Mouse (Mus musculus): Measurements from ENCODE around the gene Gadd45b. TPM values are rescaled to one million over a fixed set of nuclear protein-coding genes. Genes with fewer than 3 reads are reported as not detected.

Gadd45b gene
- 5.2 and 6.2 TPM in 2 replicates for polyA plus RNA-seq (2014; fragmentation: Nextera tagmentation; extraction: Ambion mirVana)

- Histone ChIP-seq H3K27me3 (replicated peaks; ENCODE audit: control insufficient read depth, insufficient read depth, low read length) (peaks cover 42% of the 10 kb centered on the region), H3K4me3 (ENCODE audit: low read depth, low read length) (peak within 1 kb of the TSS; percentile 44), H3K9ac (ENCODE audit: low read length) (peak within 1 kb of the TSS; percentile 71), H3K27ac (ENCODE audit: low read depth, low read length) (peak within 1 kb of the TSS; percentile 60), H3K4me1 (ENCODE audit: control insufficient read depth, insufficient read depth, low read length) (peaks cover 36% of the 10 kb centered on the region), H3K4me2 (ENCODE audit: low read length) (peak within 1 kb of the TSS; percentile 84), H3K36me3 (ENCODE audit: control insufficient read depth, insufficient read depth, low read length) (no peaks in the 10 kb centered on the region), H3K9me3 (replicated peaks; ENCODE audit: control insufficient read depth, low read length) (no peaks in the 10 kb centered on the region)
- ATAC-seq (peak; percentile 94), DNase-seq (ENCODE audit: low spot score) (peak; percentile 100)
- under 1% methylated on average over 56 of the region's 56 CpGs for WGBS
Measured at GRCm38 (mm10) chr10:80929299-80930226, at the start of gene Gadd45b. Gene Gadd45b (plus strand): TSS chr10:80930073.

GRCm38 (mm10) chr10:80880131-80880641 lies 49.7 kb upstream of the Gadd45b start:
- Histone ChIP-seq H3K4me1 (ENCODE audit: control insufficient read depth, insufficient read depth, low read length) (no peaks in the 10 kb centered on the region), H3K9me3 (replicated peaks; ENCODE audit: control insufficient read depth, low read length) (no peaks in the 10 kb centered on the region), H3K4me3 (ENCODE audit: low read depth, low read length) (no peak overlapping the region), H3K36me3 (ENCODE audit: control insufficient read depth, insufficient read depth, low read length) (no peaks in the 10 kb centered on the region), H3K27ac (ENCODE audit: low read depth, low read length) (no peak overlapping the region), H3K4me2 (ENCODE audit: low read length) (no peak overlapping the region), H3K9ac (ENCODE audit: low read length) (no peak overlapping the region), H3K27me3 (replicated peaks; ENCODE audit: control insufficient read depth, insufficient read depth, low read length) (no peaks in the 10 kb centered on the region)
- DNase-seq (ENCODE audit: low spot score) (peak; percentile 69), ATAC-seq (peak; percentile 54; the same call in 1 of the 2 replicates)
- 21% methylated on average over 5 of the region's 5 CpGs for WGBS

GRCm38 (mm10) chr10:80880901-80881300 lies 49.0 kb upstream of the Gadd45b start:
- no peaks in the 10 kb centered on the region for H3K9me3 ChIP-seq (replicated peaks; ENCODE audit: control insufficient read depth, low read length)
- no peaks in the 10 kb centered on the region for H3K27me3 ChIP-seq (replicated peaks; ENCODE audit: control insufficient read depth, insufficient read depth, low read length)
- no peak overlapping the region for H3K4me3 ChIP-seq (ENCODE audit: low read depth, low read length)
- no peak for ATAC-seq
- H3K9ac ChIP-seq (ENCODE audit: low read length), result no peak overlapping the region
- WGBS, result 75% methylated on average over 2 of the region's 2 CpGs
- H3K4me2 ChIP-seq (ENCODE audit: low read length), result no peak overlapping the region
- no peaks in the 10 kb centered on the region for H3K4me1 ChIP-seq (ENCODE audit: control insufficient read depth, insufficient read depth, low read length)
- H3K36me3 ChIP-seq (ENCODE audit: control insufficient read depth, insufficient read depth, low read length), result no peaks in the 10 kb centered on the region
- DNase-seq (ENCODE audit: low spot score), result no peak
- no peak overlapping the region for H3K27ac ChIP-seq (ENCODE audit: low read depth, low read length)

DNA sequence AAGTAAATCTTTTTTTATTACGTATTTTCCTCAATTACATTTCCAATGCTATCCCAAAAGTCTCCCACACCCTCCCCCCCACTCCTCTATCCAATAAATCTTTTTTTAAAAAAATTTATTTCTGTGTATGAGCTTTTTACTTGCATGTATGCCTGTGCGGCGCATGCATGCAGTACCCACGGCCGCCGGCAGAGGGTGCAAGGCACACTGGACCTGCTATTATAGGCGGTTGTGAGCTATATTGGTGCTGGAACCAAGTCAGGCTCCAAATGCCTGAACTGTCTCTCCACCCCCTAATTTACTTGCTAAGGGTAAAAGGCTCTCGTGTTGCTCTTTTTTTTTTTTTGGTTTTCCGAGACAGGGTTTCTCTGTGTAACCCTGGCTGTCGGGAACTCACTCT lies 48.6 kb upstream of the Gadd45b start:
- 33% methylated on average over 10 of the region's 10 CpGs for WGBS
- no peak overlapping the region for H3K9ac ChIP-seq (ENCODE audit: low read length)
- DNase-seq (ENCODE audit: low spot score), result peak; percentile 58
- no peaks in the 10 kb centered on the region for H3K27me3 ChIP-seq (replicated peaks; ENCODE audit: control insufficient read depth, insufficient read depth, low read length)
- no peak overlapping the region for H3K27ac ChIP-seq (ENCODE audit: low read depth, low read length)
- no peak overlapping the region for H3K4me2 ChIP-seq (ENCODE audit: low read length)
- no peak for ATAC-seq
- no peaks in the 10 kb centered on the region for H3K9me3 ChIP-seq (replicated peaks; ENCODE audit: control insufficient read depth, low read length)
- no peak overlapping the region for H3K4me3 ChIP-seq (ENCODE audit: low read depth, low read length)
- no peaks in the 10 kb centered on the region for H3K36me3 ChIP-seq (ENCODE audit: control insufficient read depth, insufficient read depth, low read length)
- H3K4me1 ChIP-seq (ENCODE audit: control insufficient read depth, insufficient read depth, low read length), result no peaks in the 10 kb centered on the region

DNA sequence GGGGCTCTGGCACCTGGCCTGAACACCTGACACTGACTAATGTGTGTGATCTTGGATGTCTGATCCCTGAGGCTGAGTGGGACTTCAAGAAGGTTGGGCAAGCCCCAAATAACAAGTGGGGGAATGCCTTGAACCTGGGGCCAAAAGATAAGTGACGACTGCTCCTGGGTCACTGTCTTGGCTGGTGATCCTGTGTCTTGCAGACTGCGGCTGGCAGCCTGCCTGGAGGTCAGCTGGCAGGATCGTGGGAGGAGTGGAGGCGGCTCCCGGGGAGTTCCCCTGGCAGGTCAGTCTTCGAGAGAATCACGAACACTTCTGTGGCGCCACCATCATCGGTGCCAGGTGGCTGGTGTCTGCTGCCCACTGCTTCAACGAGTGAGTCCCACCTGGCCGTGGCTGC lies 42.7 kb upstream of the Gadd45b start:
- Histone ChIP-seq H3K4me1 (ENCODE audit: control insufficient read depth, insufficient read depth, low read length) (no peaks in the 10 kb centered on the region), H3K27me3 (replicated peaks; ENCODE audit: control insufficient read depth, insufficient read depth, low read length) (no peaks in the 10 kb centered on the region), H3K9me3 (replicated peaks; ENCODE audit: control insufficient read depth, low read length) (no peaks in the 10 kb centered on the region), H3K27ac (ENCODE audit: low read depth, low read length) (no peak overlapping the region), H3K4me3 (ENCODE audit: low read depth, low read length) (no peak overlapping the region), H3K4me2 (ENCODE audit: low read length) (no peak overlapping the region), H3K9ac (ENCODE audit: low read length) (no peak overlapping the region), H3K36me3 (ENCODE audit: control insufficient read depth, insufficient read depth, low read length) (no peaks in the 10 kb centered on the region)
- no peak for ATAC-seq
- DNase-seq (ENCODE audit: low spot score), result no peak
- 69% methylated on average over 11 of the region's 11 CpGs for WGBS

DNA sequence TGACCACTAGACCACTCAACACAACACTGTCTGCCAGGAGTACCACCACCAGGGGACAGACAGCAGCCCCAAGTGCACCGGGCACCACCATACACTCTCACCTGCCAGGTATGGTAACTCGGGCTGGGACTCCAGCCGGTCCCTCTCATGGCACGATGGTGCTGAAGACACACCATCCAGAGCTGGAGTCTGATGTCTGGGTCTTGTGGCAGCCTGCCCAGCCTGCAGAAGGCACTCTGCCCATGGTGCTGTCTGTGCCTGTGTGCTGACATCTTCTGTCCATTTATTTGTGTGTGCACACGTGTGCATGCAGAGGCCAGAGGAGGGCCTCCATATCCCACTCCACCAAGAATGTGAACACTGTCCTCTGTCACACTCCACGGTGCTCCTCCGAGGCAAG lies 34.8 kb upstream of the Gadd45b start:
- H3K9ac ChIP-seq (ENCODE audit: low read length), result no peak overlapping the region
- peaks cover 21% of the 10 kb centered on the region for H3K36me3 ChIP-seq (ENCODE audit: control insufficient read depth, insufficient read depth, low read length)
- DNase-seq (ENCODE audit: low spot score) (no peak), ATAC-seq (no peak)
- no peaks in the 10 kb centered on the region for H3K9me3 ChIP-seq (replicated peaks; ENCODE audit: control insufficient read depth, low read length)
- no peaks in the 10 kb centered on the region for H3K27me3 ChIP-seq (replicated peaks; ENCODE audit: control insufficient read depth, insufficient read depth, low read length)
- H3K4me1 ChIP-seq (ENCODE audit: control insufficient read depth, insufficient read depth, low read length), result peaks cover 7% of the 10 kb centered on the region
- H3K4me3 ChIP-seq (ENCODE audit: low read depth, low read length), result no peak overlapping the region
- no peak overlapping the region for H3K27ac ChIP-seq (ENCODE audit: low read depth, low read length)
- no peak overlapping the region for H3K4me2 ChIP-seq (ENCODE audit: low read length)
- WGBS, result 89% methylated on average over 7 of the region's 7 CpGs

GRCm38 (mm10) chr10:80895697-80896096 lies 34.2 kb upstream of the Gadd45b start:
- DNase-seq (ENCODE audit: low spot score), result no peak
- H3K4me3 ChIP-seq (ENCODE audit: low read depth, low read length), result no peak overlapping the region
- H3K9me3 ChIP-seq (replicated peaks; ENCODE audit: control insufficient read depth, low read length), result no peaks in the 10 kb centered on the region
- no peak overlapping the region for H3K9ac ChIP-seq (ENCODE audit: low read length)
- no peak for ATAC-seq
- 82% methylated on average over 6 of the region's 6 CpGs for WGBS
- no peak overlapping the region for H3K27ac ChIP-seq (ENCODE audit: low read depth, low read length)
- H3K4me1 ChIP-seq (ENCODE audit: control insufficient read depth, insufficient read depth, low read length), result peaks cover 7% of the 10 kb centered on the region
- no peak overlapping the region for H3K4me2 ChIP-seq (ENCODE audit: low read length)
- no peaks in the 10 kb centered on the region for H3K27me3 ChIP-seq (replicated peaks; ENCODE audit: control insufficient read depth, insufficient read depth, low read length)
- peaks cover 21% of the 10 kb centered on the region for H3K36me3 ChIP-seq (ENCODE audit: control insufficient read depth, insufficient read depth, low read length)

- DNase-seq (ENCODE audit: low spot score), result no peak
Measured at GRCm38 (mm10) chr10:80896581-80897485, 33.0 kb upstream of the Gadd45b start.

More at GRCm38 (mm10) chr10:80896581-80897485, 33.0 kb upstream of the Gadd45b start:
- H3K36me3 ChIP-seq (ENCODE audit: control insufficient read depth, insufficient read depth, low read length), result peaks cover 21% of the 10 kb centered on the region
- peaks cover 7% of the 10 kb centered on the region for H3K4me1 ChIP-seq (ENCODE audit: control insufficient read depth, insufficient read depth, low read length)
- 77% methylated on average over 24 of the region's 24 CpGs for WGBS
- H3K9ac ChIP-seq (ENCODE audit: low read length), result no peak overlapping the region
- H3K27ac ChIP-seq (ENCODE audit: low read depth, low read length), result no peak overlapping the region
- no peak for ATAC-seq
- H3K4me3 ChIP-seq (ENCODE audit: low read depth, low read length), result no peak overlapping the region
- no peaks in the 10 kb centered on the region for H3K27me3 ChIP-seq (replicated peaks; ENCODE audit: control insufficient read depth, insufficient read depth, low read length)
- H3K4me2 ChIP-seq (ENCODE audit: low read length), result no peak overlapping the region
- H3K9me3 ChIP-seq (replicated peaks; ENCODE audit: control insufficient read depth, low read length), result no peaks in the 10 kb centered on the region

Data from forebrain, embryonic 14.5 days (tissue).